Mouse (Mus musculus): ENCODE results near the gene Zfp13. TPM values are rescaled to one million over a fixed set of nuclear protein-coding genes. Genes with fewer than 3 reads are reported as not detected.

The Zfp13 gene
- polyA plus RNA-seq, 1 experiment from 2014 or later = 29.4 TPM

DNA sequence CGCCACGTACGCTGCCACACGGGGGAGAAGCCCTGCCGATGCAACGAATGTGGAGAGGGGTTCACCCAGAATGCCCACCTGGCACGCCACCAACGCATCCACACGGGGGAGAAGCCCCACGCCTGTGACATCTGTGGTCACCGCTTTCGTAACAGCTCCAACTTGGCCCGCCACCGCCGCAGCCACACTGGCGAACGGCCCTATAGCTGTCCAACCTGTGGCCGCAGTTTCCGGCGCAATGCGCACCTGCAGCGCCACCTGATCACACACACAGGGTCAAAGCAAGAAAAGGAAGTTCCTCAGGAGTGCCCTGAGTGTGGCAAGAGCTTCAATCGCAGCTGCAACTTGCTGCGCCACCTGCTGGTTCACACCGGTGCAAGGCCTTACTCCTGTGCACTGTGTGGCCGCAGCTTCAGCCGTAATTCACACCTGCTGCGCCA lies 11.1 kb upstream of the Zfp13 start:
- H3K9ac ChIP-seq (ENCODE audit: low read depth, low read length) = no peak overlapping the region
- no peaks in the 10 kb centered on the region for H3K27me3 ChIP-seq (ENCODE audit: control insufficient read depth, insufficient read depth, low read depth, low read length)
- H3K9me3 ChIP-seq (replicated peaks; ENCODE audit: control insufficient read depth, low read length, poor library complexity, severe bottlenecking) = no peaks in the 10 kb centered on the region
- H3K4me3 ChIP-seq (ENCODE audit: low read depth, low read length) = no peak overlapping the region
- no peaks in the 10 kb centered on the region for H3K36me3 ChIP-seq (ENCODE audit: control insufficient read depth, insufficient read depth, low read length)
- H3K27ac ChIP-seq (ENCODE audit: low read length) = no peak overlapping the region
- WGBS = 85% methylated on average over 28 of the region's 28 CpGs
- ATAC-seq = no peak
- no peaks in the 10 kb centered on the region for H3K4me1 ChIP-seq (ENCODE audit: control insufficient read depth, insufficient read depth, low read length)
- H3K4me2 ChIP-seq (ENCODE audit: low read length) = no peak overlapping the region

DNA sequence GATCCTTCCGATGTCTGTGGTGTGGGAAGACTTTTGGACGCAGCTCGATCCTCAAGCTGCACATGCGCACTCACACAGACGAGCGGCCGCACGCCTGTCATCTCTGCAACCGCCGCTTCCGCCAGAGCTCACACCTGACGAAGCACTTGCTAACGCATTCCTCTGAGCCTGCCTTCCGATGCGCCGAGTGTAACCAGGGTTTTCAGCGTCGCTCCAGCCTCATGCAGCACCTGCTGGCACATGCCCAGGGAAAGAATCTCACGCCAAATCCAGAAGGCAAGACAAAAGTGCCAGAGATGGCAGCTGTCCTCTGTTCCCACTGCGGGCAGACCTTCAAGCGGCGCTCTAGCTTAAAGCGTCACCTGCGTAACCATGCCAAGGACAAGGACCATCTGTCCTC lies 10.3 kb upstream of the Zfp13 start:
- no peak overlapping the region for H3K27ac ChIP-seq (ENCODE audit: low read length)
- H3K9ac ChIP-seq (ENCODE audit: low read depth, low read length) = no peak overlapping the region
- no peak overlapping the region for H3K4me3 ChIP-seq (ENCODE audit: low read depth, low read length)
- H3K27me3 ChIP-seq (ENCODE audit: control insufficient read depth, insufficient read depth, low read depth, low read length) = no peaks in the 10 kb centered on the region
- no peak overlapping the region for H3K4me2 ChIP-seq (ENCODE audit: low read length)
- H3K36me3 ChIP-seq (ENCODE audit: control insufficient read depth, insufficient read depth, low read length) = no peaks in the 10 kb centered on the region
- H3K4me1 ChIP-seq (ENCODE audit: control insufficient read depth, insufficient read depth, low read length) = no peaks in the 10 kb centered on the region
- H3K9me3 ChIP-seq (replicated peaks; ENCODE audit: control insufficient read depth, low read length, poor library complexity, severe bottlenecking) = no peaks in the 10 kb centered on the region
- no peak for ATAC-seq
- 95% methylated on average over 24 of the region's 24 CpGs for WGBS

DNA sequence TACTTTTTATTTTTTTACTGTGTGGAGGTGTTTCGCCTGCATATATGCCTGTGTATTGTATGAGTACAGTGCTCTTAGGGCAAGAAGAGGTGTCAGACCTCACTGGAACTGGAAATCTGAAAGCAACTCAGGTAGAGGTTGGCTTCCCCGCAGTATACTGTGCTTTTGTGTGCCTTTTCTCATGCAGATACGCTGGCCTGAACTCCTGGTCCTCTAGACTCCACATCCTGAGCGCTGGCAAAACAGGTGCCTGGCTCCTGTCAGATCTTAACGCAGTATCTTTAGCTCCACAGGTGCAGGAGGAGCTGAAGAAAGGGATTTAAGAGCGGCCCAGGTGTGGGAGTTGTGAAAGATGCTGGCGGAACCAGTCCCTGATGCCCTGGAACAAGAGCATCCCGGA lies 5.9 kb upstream of the Zfp13 start:
- no peak for ATAC-seq
- Histone ChIP-seq H3K4me3 (ENCODE audit: low read depth, low read length) (no peak overlapping the region), H3K4me1 (ENCODE audit: control insufficient read depth, insufficient read depth, low read length) (no peaks in the 10 kb centered on the region), H3K27ac (ENCODE audit: low read length) (no peak overlapping the region), H3K4me2 (ENCODE audit: low read length) (no peak overlapping the region), H3K27me3 (ENCODE audit: control insufficient read depth, insufficient read depth, low read depth, low read length) (no peaks in the 10 kb centered on the region; the same call in 1 of the 2 replicates), H3K36me3 (ENCODE audit: control insufficient read depth, insufficient read depth, low read length) (no peaks in the 10 kb centered on the region), H3K9me3 (replicated peaks; ENCODE audit: control insufficient read depth, low read length, poor library complexity, severe bottlenecking) (no peaks in the 10 kb centered on the region), H3K9ac (ENCODE audit: low read depth, low read length) (no peak overlapping the region)
- WGBS = 85% methylated on average over 8 of the region's 8 CpGs

DNA sequence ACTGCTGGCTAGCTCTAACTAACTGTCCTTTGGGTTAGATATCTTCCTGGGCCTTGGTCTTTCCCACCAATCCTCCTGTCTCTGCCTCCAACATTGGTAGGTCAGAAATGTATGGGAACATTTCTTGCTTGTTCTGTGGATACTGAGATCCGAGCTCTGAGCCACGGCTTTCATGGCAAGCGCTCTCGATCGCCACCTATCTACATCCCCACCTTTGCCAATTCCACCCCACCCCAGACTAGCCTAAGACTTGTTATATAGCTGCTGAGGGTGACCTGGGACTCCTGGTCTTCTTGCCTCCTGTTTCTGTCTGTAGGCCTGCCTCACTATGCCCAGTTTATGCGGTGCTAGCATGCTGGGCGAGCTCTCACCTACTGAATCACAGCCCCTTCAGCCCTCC lies 5.1 kb upstream of the Zfp13 start:
- Histone ChIP-seq H3K9me3 (replicated peaks; ENCODE audit: control insufficient read depth, low read length, poor library complexity, severe bottlenecking) (no peaks in the 10 kb centered on the region), H3K4me2 (ENCODE audit: low read length) (no peak overlapping the region), H3K36me3 (ENCODE audit: control insufficient read depth, insufficient read depth, low read length) (no peaks in the 10 kb centered on the region), H3K4me1 (ENCODE audit: control insufficient read depth, insufficient read depth, low read length) (peaks cover 2% of the 10 kb centered on the region; the same call in 1 of the 2 replicates), H3K4me3 (ENCODE audit: low read depth, low read length) (no peak overlapping the region), H3K9ac (ENCODE audit: low read depth, low read length) (no peak overlapping the region), H3K27me3 (ENCODE audit: control insufficient read depth, insufficient read depth, low read depth, low read length) (no peaks in the 10 kb centered on the region; the same call in 1 of the 2 replicates), H3K27ac (ENCODE audit: low read length) (no peak overlapping the region)
- ATAC-seq = no peak
- 79% methylated on average over 7 of the region's 7 CpGs for WGBS

DNA sequence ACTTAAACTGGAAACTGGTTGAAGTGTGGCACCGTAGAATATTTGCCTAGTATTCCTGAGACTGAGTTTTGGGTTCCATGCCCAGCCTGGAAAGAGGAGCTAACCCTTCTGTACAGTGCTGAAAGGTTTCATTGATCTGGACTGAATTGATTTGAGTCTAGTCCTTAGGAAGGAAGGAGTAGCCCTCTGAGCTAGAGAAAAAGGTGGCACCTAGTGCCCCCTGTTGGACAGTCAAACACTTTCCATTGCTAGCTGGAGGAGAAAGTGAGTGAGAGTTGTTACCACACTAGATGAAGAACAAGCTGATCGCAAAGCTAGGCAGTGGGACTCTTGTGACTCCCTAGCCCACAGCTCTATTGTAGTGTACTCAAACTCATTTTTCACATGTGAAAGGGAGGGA lies 4.3 kb upstream of the Zfp13 start:
- no peak overlapping the region for H3K4me3 ChIP-seq (ENCODE audit: low read depth, low read length)
- H3K4me1 ChIP-seq (ENCODE audit: control insufficient read depth, insufficient read depth, low read length) = peaks cover 3% of the 10 kb centered on the region; the same call in 1 of the 2 replicates
- no peak for ATAC-seq
- H3K27me3 ChIP-seq (ENCODE audit: control insufficient read depth, insufficient read depth, low read depth, low read length) = no peaks in the 10 kb centered on the region; the same call in 1 of the 2 replicates
- H3K9me3 ChIP-seq (replicated peaks; ENCODE audit: control insufficient read depth, low read length, poor library complexity, severe bottlenecking) = no peaks in the 10 kb centered on the region
- H3K4me2 ChIP-seq (ENCODE audit: low read length) = no peak overlapping the region
- H3K27ac ChIP-seq (ENCODE audit: low read length) = no peak overlapping the region
- H3K36me3 ChIP-seq (ENCODE audit: control insufficient read depth, insufficient read depth, low read length) = no peaks in the 10 kb centered on the region
- 51% methylated on average over 2 of the region's 2 CpGs for WGBS
- no peak overlapping the region for H3K9ac ChIP-seq (ENCODE audit: low read depth, low read length)

DNA sequence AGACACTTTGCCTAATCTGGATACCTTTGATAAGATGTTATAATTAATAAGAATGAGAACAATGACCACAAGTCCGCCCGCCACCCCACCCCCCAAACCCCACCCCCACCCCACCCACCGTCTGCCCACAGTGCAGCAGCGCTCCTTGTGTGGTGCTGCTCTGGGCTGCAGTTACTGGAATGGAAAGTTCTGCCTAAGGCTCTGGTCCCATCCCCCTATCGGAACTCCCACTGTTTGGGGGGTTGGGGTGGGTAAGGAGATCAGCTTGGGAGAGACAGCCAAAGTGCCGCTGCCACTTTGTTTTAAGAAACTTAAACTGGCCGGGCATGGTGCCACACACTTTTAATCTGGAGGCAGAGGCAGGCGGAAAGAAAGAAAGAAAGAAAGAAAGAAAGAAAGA lies 3.8 kb upstream of the Zfp13 start:
- H3K36me3 ChIP-seq (ENCODE audit: control insufficient read depth, insufficient read depth, low read length) = no peaks in the 10 kb centered on the region
- no peak overlapping the region for H3K4me2 ChIP-seq (ENCODE audit: low read length)
- peaks cover 3% of the 10 kb centered on the region; the same call in 1 of the 2 replicates for H3K4me1 ChIP-seq (ENCODE audit: control insufficient read depth, insufficient read depth, low read length)
- no peaks in the 10 kb centered on the region for H3K9me3 ChIP-seq (replicated peaks; ENCODE audit: control insufficient read depth, low read length, poor library complexity, severe bottlenecking)
- no peaks in the 10 kb centered on the region; the same call in 1 of the 2 replicates for H3K27me3 ChIP-seq (ENCODE audit: control insufficient read depth, insufficient read depth, low read depth, low read length)
- no peak overlapping the region for H3K4me3 ChIP-seq (ENCODE audit: low read depth, low read length)
- WGBS = 14% methylated on average over 8 of the region's 8 CpGs
- H3K27ac ChIP-seq (ENCODE audit: low read length) = no peak overlapping the region
- H3K9ac ChIP-seq (ENCODE audit: low read depth, low read length) = no peak overlapping the region
- ATAC-seq = no peak

DNA sequence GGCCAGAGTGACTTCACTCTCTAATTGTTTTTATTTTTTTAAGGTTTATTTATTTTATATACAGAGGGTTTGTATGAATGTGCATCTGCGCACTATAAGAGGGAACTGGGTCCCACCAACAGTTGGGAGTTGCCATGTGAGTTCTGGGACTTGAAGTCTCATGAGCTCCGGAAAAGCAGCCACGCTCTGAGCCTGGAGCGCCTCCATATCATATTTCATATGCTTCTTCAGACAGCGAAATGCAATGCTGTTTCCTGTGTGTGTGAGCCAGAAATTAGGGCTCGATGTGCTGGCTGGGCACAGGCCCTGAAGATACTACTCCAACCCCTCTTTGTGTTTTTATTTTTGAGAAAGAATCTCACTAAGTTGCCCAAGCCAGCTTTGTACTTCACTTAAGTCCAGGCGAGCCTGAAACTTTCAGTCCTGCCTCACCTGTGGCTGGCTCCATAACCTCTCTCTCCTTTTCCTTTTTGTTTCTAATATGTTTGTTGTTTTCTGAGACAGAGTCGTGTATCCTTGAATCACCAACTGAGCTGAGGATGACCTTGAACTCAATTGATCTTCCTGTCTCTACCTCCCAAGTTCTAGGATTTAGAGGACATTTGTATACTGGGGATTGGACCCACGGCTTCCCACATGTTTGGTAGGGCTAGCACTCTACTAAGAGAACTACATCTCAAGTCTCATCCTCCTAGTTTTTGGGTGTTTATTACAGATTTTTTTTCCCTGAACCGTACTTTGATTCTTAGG lies 2.7 kb upstream of the Zfp13 start:
- H3K27me3 ChIP-seq (ENCODE audit: control insufficient read depth, insufficient read depth, low read depth, low read length) = no peaks in the 10 kb centered on the region; the same call in 1 of the 2 replicates
- H3K4me1 ChIP-seq (ENCODE audit: control insufficient read depth, insufficient read depth, low read length) = peaks cover 3% of the 10 kb centered on the region; the same call in 1 of the 2 replicates
- no peak for ATAC-seq
- 46% methylated on average over 10 of the region's 10 CpGs for WGBS
- no peaks in the 10 kb centered on the region for H3K9me3 ChIP-seq (replicated peaks; ENCODE audit: control insufficient read depth, low read length, poor library complexity, severe bottlenecking)
- H3K4me3 ChIP-seq (ENCODE audit: low read depth, low read length) = no peak overlapping the region
- H3K9ac ChIP-seq (ENCODE audit: low read depth, low read length) = no peak overlapping the region
- no peaks in the 10 kb centered on the region for H3K36me3 ChIP-seq (ENCODE audit: control insufficient read depth, insufficient read depth, low read length)
- no peak overlapping the region for H3K4me2 ChIP-seq (ENCODE audit: low read length)
- H3K27ac ChIP-seq (ENCODE audit: low read length) = no peak overlapping the region

DNA sequence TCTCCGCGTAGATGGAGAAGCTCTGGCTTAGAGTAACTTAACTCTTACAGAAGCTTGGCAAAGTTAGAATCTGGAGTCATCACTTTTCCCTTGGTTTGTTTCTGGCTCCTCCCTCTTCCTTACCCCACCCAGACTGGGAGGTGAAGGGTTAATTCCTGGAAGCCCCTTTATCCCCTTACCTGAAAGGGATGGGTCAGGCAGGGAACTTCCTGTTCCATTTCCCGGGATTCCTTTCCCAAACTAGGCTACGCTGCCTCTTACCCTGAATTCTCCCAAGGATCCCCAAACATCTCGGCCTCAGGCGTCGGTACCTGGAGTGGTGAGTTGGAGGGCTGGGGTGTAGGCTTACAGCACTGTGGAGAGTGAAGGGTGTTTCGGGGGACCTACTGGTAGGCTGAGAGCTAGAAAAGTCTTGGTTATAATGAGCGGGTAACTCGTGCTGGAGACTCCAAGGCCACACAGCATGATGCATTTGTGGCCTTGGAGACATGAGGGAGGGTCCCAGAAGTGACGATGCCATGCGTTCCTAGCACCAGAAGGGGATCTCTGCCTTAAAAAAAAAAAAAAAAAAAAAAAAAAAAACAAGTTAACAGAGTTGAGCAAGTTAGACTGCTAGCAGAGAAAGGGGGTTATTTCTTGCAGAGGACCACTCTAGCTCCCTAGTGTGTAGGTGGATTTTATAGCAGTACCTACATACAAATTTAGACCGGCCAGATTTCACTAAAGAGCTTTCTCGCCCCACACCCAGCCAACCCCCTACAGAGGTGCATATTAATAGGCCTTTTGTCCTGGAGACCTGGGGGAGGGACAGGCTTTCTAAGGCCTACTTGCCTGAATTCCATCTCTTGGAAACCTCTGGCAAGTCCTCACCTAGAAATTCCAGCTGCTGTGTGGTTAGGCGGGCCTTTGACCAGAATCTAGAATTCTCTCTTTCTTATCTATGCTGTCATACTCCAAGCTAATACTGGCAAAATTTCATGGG lies 1.6 kb upstream of the Zfp13 start, which contains the start of gene Zscan10:
Gene Zscan10, plus strand, starts transcription at position 216 of the 982 bp plus-strand sequence.
- H3K9me3 ChIP-seq (replicated peaks; ENCODE audit: control insufficient read depth, low read length, poor library complexity, severe bottlenecking) = no peaks in the 10 kb centered on the region
- no peaks in the 10 kb centered on the region for H3K36me3 ChIP-seq (ENCODE audit: control insufficient read depth, insufficient read depth, low read length)
- WGBS = 26% methylated on average over 15 of the region's 15 CpGs
- no peak for ATAC-seq
- H3K9ac ChIP-seq (ENCODE audit: low read depth, low read length) = no peak within 1 kb of the TSS
- H3K27ac ChIP-seq (ENCODE audit: low read length) = no peak within 1 kb of the TSS
- H3K4me3 ChIP-seq (ENCODE audit: low read depth, low read length) = no peak within 1 kb of the TSS
- peak within 1 kb of the TSS; percentile 52; the same call in 1 of the 2 replicates for H3K4me2 ChIP-seq (ENCODE audit: low read length)
- no peaks in the 10 kb centered on the region; the same call in 1 of the 2 replicates for H3K27me3 ChIP-seq (ENCODE audit: control insufficient read depth, insufficient read depth, low read depth, low read length)
- peaks cover 3% of the 10 kb centered on the region; the same call in 1 of the 2 replicates for H3K4me1 ChIP-seq (ENCODE audit: control insufficient read depth, insufficient read depth, low read length)
